13 mouse cellular contexts compared by ENCODE assay signal in genomic region chr10:56432390-56432709, GRCm38 (mm10). TPM values are rescaled to one million over a fixed set of nuclear protein-coding genes. Genes with fewer than 3 reads are reported as not detected.
DNase-seq lines count a peak whose midpoint lies in the region; ATAC-seq and TF ChIP-seq lines count a peak whose summit lies in the region.
"Had no signal": no experiment of that assay in that cellular context is flagged by ENCODE, and none has a peak within 500 bp of the region (broad histone marks: within the 10 kb centered on the region; RNA-seq: fewer than 3 reads in every experiment).

No protein-coding gene starts in this region.

- intact Hi-C loops in heart, postnatal 10 days (cut with DNase I) = no loop called here

- H3K27me3 ChIP-seq in heart, embryonic 10.5 days (ENCODE audit: insufficient read depth, poor library complexity, severe bottlenecking) = no peaks in the 10 kb centered on the region
- no peaks in the 10 kb centered on the region for H3K27me3 ChIP-seq in lung, embryonic 14.5 days (ENCODE audit: insufficient read depth, low read length)
- H3K27me3 ChIP-seq in hindbrain, embryonic 14.5 days (ENCODE audit: control insufficient read depth, insufficient read depth, low read length) = no peaks in the 10 kb centered on the region
- no peaks in the 10 kb centered on the region for H3K27me3 ChIP-seq in neural tube, embryonic 13.5 days
- H3K27me3 ChIP-seq: Patski had no signal

- H3K36me3 ChIP-seq in heart, embryonic 10.5 days = no peaks in the 10 kb centered on the region
- no peaks in the 10 kb centered on the region for H3K36me3 ChIP-seq in lung, embryonic 14.5 days (ENCODE audit: insufficient read depth)
- H3K36me3 ChIP-seq in hindbrain, embryonic 14.5 days (replicated peaks; ENCODE audit: control insufficient read depth, insufficient read depth) = no peaks in the 10 kb centered on the region
- no peaks in the 10 kb centered on the region for H3K36me3 ChIP-seq in neural tube, embryonic 13.5 days

- TF ChIP-seq CTCF in lung, embryonic 14.5 days (IDR thresholded peaks at IDR 0.05; ENCODE audit: low read depth) = no peak

- 0 out of 2 replicates have a peak overlapping the region, but pooled peaks have one; percentile 56 for H3K4me3 ChIP-seq in heart, embryonic 10.5 days
- no peak overlapping the region for H3K4me3 ChIP-seq in lung, embryonic 14.5 days (ENCODE audit: low read depth, low read length)
- no peak overlapping the region for H3K4me3 ChIP-seq in hindbrain, embryonic 14.5 days (replicated peaks; ENCODE audit: low read length)
- no peak overlapping the region for H3K4me3 ChIP-seq in neural tube, embryonic 13.5 days
- H3K4me3 ChIP-seq: erythroblast, embryonic 14.5 days had no signal

- 0 out of 2 replicates have a peak, but pooled peaks cover 16% of the 10 kb centered on the region for H3K4me1 ChIP-seq in heart, embryonic 10.5 days
- peaks cover 5% of the 10 kb centered on the region; the same call in 1 of the 2 replicates for H3K4me1 ChIP-seq in lung, embryonic 14.5 days (ENCODE audit: insufficient read depth)
- H3K4me1 ChIP-seq in hindbrain, embryonic 14.5 days (replicated peaks; ENCODE audit: control insufficient read depth, insufficient read depth, low read length) = 0 out of 2 replicates have a peak, but pooled peaks cover 5% of the 10 kb centered on the region
- H3K4me1 ChIP-seq in neural tube, embryonic 13.5 days (replicated peaks) = peaks cover 8% of the 10 kb centered on the region; the same call in 1 of the 2 replicates

- peak overlapping the region; percentile 66 for H3K4me2 ChIP-seq in lung, embryonic 14.5 days
- H3K4me2 ChIP-seq in hindbrain, embryonic 14.5 days (replicated peaks) = peak overlapping the region; percentile 50
- peak overlapping the region; percentile 63 for H3K4me2 ChIP-seq in neural tube, embryonic 13.5 days

- no peaks in the 10 kb centered on the region for H3K9me3 ChIP-seq in heart, embryonic 10.5 days
- H3K9me3 ChIP-seq in lung, embryonic 14.5 days (ENCODE audit: low read depth, low read length) = no peaks in the 10 kb centered on the region
- no peaks in the 10 kb centered on the region for H3K9me3 ChIP-seq in hindbrain, embryonic 14.5 days (ENCODE audit: control insufficient read depth, low read length)
- H3K9me3 ChIP-seq in neural tube, embryonic 13.5 days = no peaks in the 10 kb centered on the region

- no peak overlapping the region for H3K9ac ChIP-seq in lung, embryonic 14.5 days
- no peak overlapping the region for H3K9ac ChIP-seq in hindbrain, embryonic 14.5 days
- no peak overlapping the region for H3K9ac ChIP-seq in neural tube, embryonic 13.5 days

- DNase-seq in heart, embryonic 10.5 days (ENCODE audit: low spot score) = no peak
- DNase-seq in heart, postnatal 10 days = no peak
- DNase-seq in lung, embryonic 14.5 days = no peak
- no peak for DNase-seq in lung, postnatal 14 days
- DNase-seq in hindbrain, embryonic 14.5 days (ENCODE audit: low spot score) = no peak
- no peak for DNase-seq in spleen, postnatal 4 days (ENCODE audit: low spot score in 2 of 2)
- no peak for DNase-seq in testis, postnatal 10 days (ENCODE audit: low spot score)
- DNase-seq: adrenal gland, postnatal 14 days; cerebellum, adult 9-10 months; kidney, postnatal 25 days had no signal

- H3K27ac ChIP-seq in heart, embryonic 10.5 days = peak overlapping the region; percentile 80; the same call in 1 of the 2 replicates
- no peak overlapping the region for H3K27ac ChIP-seq in lung, embryonic 14.5 days (ENCODE audit: low read depth)
- no peak overlapping the region for H3K27ac ChIP-seq in hindbrain, embryonic 14.5 days
- H3K27ac ChIP-seq in neural tube, embryonic 13.5 days (replicated peaks) = no peak overlapping the region

- WGBS in heart, embryonic 10.5 days = 51% methylated on average over 6 of the region's 6 CpGs
- 25% methylated on average over 6 of the region's 6 CpGs for WGBS in lung, embryonic 14.5 days
- WGBS in hindbrain, embryonic 14.5 days = 81% methylated on average over 6 of the region's 6 CpGs
- WGBS in neural tube, embryonic 13.5 days = 73% methylated on average over 6 of the region's 6 CpGs

- ATAC-seq in lung, embryonic 14.5 days (ENCODE audit: insufficient read depth) = no peak
- ATAC-seq in hindbrain, embryonic 14.5 days (ENCODE audit: low FRiP score) = no peak
- no peak for ATAC-seq in neural tube, embryonic 13.5 days (ENCODE audit: low read depth)

RNA-seq across cellular contexts. Expression of gene Gja1, which starts 55.2 kb away (rescaled TPM):
- 141 and 251 TPM in 2 replicates for polyA plus RNA-seq in heart, embryonic 10.5 days (2016; fragmentation: Nextera tagmentation; extraction: Ambion mirVana)
- 100 to 1,000 TPM; 368 to 724 TPM for total RNA-seq in heart, postnatal 10 days (2021)
- 114 and 118 TPM in 2 replicates for polyA plus RNA-seq in lung, embryonic 14.5 days (2014; fragmentation: Nextera tagmentation; extraction: Ambion mirVana)
- 103 and 111 TPM in 2 replicates for polyA plus RNA-seq in hindbrain, embryonic 14.5 days (2014; fragmentation: Nextera tagmentation; extraction: Ambion mirVana)
- polyA plus RNA-seq in neural tube, embryonic 13.5 days (2015; fragmentation: Nextera tagmentation; extraction: Ambion mirVana) = 104 and 109 TPM in 2 replicates
- polyA plus RNA-seq: erythroblast, embryonic 14.5 days had no signal
